Mouse (Mus musculus): ENCODE data around the gene Cdkn1c.
A peak's percentile ranks its signal among the peaks of the same experiment; 100 is the strongest.

The Cdkn1c gene

DNA sequence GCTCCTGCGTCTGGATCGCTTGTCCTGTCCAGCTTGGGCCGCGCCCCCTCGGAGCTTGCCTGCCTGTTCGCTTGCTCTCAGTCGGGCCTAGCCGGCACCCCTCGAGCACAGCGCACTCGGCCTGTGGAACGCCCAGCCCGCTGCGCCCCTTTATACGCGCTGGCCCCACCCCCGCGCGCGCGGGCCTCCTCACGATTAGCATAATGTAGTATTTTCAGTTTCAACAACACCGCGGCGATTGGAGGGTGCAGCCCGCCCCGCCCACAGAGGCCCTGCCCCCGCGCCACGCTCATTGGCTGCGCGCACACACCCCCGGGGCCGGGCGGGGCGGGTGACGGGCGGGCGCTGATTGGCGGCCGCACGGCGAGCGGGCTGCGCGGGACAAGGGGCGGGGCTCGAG lies at the start of gene Cdkn1c:
TSS of gene Cdkn1c (minus strand) at position 177 of the 400 bp plus-strand sequence.
- peak; percentile 90 for DNase-seq (ENCODE audit: low spot score)

DNA sequence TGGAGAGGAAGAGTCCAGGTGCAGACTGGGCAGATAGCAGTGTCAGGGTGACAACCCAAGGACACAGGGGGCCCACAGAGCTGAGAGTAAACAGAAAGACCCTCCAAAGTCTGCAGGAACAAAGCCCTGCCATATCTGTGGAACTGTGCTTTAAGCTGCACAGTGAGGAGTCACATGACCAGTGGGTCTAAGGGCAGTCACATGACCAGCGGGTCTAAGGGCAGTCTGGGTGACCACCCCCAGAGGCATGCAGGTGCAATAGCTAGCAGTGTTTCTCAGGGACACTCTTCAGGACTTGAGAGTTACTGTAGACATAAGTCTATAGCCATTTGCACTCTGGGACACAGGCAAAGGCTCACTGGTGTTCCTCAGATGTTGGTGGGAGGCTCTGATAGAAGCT lies 48.7 kb upstream of the Cdkn1c start:
- DNase-seq (ENCODE audit: low spot score) = no peak

DNA sequence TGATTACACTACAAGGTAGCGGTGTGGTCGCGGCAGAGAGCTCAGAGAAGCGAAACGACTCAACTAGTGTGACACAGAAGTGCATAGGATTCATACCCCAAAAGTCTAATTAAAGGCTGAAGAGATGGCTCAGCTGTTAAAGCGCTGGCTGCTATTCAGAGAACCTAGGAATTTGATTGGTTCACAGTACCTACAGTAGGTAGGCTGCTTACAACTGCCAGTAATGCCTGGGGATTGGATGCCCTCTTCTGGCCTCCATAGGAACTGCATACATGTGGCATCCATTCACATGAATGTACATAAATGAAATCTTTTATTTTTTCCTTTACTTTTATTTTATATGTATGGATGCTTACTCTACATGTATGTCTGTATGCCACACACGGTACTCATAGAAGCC lies 45.8 kb upstream of the Cdkn1c start:
- DNase-seq (ENCODE audit: low spot score) = peak; percentile 39

DNA sequence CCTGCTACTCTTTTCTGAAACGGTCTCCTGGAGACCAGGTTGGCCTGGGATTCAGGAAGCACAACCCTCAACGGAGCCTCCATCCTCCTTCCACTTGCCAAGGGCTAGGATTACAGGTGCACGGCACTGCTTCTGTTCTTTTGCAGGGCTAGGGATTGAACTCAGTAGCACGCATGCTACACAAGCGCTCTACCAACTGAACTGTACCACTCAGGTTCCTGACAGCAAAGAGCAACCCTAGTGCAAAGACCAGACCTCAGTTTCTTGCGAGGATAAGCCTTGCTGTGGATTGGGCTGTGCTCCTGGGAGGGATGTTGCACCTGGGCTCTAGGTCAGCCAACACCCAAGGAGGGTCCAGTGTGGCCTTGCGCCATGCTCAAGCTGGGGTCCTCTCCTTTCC lies 45.4 kb upstream of the Cdkn1c start:
- no peak for DNase-seq (ENCODE audit: low spot score)

DNA sequence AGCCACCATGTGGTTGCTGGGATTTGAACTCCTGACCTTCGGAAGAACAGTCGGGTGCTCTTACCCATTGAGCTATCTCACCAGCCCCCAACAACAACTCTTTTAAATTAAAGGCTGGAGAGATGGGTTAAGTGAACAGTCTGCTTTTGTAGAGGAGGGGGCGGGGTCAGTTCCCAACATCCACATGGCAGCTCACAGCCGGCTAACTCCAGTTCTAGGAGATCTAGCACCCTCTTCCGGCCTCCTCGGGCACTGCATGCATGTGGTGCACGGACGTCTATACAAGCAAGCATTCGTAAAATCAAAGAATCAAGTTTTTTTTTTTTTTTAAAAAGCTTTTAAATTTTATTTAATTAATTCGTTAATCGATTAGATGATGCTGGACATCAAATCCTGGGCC lies 45.0 kb upstream of the Cdkn1c start:
- DNase-seq (ENCODE audit: low spot score) = peak; percentile 75

DNA sequence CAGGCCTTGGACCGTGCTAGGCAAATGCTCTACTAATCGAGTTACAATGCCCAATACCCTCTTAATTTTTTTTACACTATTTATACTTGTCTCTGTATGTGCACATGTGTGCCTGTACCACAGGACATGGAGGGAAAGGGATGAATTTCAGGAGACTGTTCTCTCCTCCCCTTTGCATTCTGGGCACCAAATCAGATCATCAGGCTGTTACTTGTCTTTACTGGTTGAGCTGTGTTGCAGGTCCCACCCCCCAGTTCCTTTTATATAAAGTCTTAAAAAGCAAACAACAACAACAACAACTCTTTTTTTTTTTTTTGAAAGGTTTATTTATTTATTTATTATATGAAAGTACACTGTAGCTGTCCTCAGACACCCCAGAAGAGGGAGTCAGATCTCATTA lies 44.6 kb upstream of the Cdkn1c start:
- DNase-seq (ENCODE audit: low spot score) = no peak

DNA sequence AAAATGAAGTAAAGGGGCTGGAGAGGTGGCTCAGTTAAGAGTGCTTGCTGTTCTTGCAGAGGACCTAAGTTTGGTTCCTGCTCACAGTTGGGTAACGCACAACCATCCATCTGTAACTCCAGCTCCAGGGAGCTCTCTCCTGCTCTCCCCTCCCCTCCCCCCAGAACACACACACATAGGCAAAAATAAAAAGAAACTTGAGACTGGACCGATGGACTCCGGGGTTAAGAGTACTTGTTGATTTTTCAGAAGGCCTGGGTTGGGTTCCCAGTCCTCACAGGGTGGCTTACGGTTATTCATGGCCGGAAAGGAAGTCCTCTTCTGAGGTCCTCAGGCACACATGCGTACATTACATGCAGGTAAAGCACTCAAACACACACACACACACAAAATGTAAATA lies 43.1 kb upstream of the Cdkn1c start:
- no peak for DNase-seq (ENCODE audit: low spot score)

DNA sequence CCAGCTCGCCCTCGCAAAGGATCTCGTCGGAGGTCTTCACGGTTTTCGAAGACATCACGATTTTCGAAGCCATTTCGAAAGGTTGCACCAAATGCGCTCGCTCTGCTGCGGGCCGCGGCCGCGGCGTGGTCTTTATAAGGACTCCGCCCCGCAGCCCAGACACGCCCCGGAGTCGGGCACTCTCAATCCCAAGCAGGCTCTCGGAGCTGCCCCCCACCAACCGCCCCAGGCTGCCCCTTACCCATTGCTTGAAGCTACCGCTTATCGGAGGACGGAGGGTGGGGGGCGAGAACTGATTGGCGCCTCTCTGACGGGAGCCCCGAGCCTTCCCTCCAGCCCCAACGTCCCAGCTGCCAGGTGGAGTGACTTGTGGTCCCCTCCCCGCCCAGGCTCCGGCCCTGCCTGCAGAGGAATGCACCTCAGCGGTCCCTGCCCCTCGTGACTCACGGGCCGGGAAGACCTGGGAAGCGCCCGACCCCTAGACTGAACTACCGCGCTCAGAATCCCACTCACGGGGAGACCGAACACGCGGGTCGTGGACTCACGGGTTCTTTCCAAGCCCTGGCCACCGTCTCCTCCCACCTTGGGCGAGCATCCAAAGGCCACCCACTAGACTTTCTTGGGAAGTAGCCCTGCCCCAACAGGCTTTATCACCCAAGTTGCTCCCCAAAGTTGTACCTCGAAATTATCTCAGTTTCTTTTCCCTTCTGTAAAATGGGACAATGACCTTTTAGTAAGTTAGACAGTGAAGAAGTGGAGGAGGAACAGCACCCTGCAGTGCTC lies 41.8 kb upstream of the Cdkn1c start, which contains the start of gene Phlda2:
TSS of gene Phlda2 (minus strand) at position 733 of the 783 bp plus-strand sequence.
- no peak for DNase-seq (ENCODE audit: low spot score)

DNA sequence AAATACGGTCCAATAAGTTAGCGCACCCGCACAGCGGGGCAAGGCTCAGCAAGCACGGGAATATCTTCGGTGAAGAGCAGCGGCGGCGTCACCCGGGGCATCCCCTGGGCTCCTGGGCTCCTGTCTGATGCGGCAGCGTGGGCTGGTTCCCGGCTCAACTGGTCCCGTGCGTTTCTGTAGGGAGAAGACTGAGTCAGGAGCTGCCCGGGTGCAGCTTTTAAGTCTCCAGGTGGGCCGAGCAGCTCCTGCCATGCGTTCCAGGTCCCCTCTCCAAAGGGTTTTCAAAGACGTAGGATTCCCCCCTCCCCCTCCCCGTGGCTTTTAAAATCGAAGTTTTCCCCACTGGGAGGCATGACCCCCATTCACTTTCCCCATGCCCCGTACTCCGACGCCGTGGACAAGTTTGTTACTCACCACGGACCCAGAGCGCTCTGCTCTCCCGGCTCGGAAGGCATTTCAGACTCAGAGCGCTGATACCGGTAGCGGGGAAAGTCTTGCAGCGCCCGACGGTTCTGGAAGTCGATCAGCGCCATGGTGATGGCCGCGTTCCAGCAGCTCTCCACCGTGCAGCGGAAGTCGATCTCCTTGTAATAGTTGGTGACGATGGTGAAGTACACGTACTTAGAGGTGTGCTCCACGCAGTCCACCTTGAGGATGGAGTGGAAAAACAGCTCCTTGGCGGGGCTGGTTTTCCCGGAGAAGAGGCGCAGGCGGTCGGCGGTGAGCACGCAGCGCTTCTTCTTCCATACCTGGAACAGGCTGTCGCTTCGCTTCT lies 41.0 kb upstream of the Cdkn1c start:
- DNase-seq (ENCODE audit: low spot score) = no peak

DNA sequence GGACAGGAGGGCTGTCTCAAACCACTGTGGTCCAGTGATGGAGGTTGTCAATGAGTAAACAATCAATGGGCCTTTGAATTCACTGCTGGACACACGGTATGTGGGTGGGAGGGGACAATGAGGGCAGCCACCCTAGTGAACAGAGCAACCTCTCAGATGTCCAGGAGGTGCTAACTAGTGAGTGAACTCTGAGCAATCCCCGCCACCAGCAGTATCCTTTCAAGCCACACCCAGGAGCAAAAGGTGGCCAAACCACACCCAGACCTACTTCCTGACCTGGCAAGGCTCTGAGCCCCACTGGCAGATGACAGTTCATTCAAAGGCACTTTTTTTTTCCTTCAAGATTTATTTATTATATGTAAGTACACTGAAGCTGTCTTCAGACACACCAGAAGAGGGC lies 40.1 kb upstream of the Cdkn1c start:
- DNase-seq (ENCODE audit: low spot score) = no peak

DNA sequence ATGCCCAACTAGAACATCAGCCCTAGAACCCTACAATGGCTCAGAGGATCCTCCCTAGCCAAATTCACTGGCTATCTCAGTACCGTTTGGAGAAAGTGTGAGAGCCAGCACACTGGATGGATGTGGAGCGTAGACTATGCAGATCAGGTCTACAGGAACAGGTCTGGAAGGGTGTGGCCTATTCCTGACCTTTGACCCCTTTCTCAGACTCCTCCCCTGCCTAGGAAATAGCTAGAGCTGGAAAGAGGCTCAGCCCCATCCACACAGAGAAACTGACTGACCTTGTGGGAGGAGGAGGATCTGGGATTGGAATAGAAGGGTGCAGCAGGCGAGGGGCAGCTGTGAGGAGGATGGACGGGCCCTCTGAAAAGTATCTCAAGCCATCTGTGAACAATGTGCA lies 37.7 kb upstream of the Cdkn1c start:
- no peak for DNase-seq (ENCODE audit: low spot score)

DNA sequence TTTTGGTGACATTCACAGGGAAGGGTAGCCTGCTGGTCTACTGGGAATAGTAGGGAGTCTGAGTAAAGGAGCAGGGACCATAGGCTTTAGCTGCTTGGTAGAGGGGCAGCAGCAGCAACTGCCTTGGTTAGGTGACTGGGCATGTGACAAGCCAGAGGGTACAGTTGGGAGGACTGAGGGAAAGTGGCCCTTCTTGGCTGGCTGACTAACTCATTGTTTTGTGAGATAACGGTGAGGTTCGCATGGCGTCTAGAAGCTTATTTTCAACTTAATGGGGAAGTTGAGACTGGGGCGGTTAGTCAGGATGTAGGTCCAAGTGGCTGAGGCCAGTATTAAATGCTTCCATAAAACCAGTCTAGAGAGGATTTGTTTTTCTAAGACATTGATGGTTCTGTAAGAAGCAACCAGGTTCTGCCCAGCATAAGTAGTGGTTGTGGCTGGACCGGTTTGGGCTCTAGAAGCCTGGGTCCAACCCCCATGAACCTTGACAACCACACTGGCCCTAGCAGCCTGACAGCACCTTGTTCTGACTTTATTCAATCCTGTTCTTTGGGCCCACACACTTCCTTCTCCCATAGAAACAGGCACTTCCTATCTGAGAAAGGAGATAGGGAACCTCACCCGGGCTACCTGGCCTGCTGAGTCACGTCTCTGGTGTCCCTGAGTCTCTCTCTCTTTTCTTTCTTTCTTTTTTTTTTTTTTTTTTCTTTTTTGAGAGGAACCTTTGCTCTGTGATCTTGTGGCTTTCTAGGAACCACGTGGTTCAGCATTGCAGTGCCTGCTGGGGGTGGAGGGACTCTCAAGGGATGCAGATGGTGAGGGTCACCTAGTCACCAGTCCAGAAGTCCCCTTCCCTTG lies 34.5 kb upstream of the Cdkn1c start:
- no peak for DNase-seq (ENCODE audit: low spot score)

DNA sequence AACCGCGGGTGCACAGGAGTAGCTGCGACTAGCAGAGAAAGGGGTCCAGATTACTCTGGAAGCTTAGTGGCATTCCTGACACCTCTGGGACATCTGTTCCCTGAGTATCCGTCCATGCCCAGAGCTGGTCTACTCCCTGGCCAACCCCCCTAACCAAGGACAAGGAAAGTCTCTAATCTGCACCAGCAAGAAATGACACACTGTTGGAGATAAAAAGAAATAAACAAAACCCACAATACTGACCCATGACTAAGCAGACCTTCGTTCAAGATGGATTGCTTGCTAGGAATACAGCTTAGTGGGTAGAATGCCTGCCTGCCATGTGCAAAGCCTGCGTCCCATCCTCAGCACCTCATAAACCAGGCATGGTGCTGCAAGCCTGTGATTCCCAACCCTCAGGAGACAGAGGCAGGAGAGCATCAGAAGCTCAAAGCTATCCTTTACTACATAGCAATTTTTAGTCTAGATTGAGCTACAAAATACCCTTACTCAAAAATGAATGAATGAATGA lies 32.8 kb upstream of the Cdkn1c start:
- DNase-seq (ENCODE audit: low spot score) = no peak

DNA sequence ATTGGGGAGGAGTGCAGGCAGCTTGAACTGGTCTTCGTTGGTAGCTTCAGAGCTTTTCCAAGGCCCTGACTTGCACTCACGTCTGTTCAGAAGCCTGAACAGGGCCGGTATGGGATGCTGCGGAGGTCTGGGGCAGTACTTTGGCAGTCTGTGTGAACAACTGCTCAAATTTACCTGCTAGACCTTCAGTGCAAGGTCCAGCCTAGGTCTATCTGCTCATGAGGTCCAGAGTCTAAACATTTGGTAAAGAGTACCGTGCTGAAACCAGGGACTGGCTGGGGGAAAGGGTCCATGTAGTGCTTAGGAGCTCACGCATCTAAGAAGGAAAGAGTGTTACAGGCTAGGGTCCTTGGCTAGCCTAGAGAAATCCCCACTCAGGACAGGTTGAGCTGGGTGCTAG lies 28.9 kb upstream of the Cdkn1c start:
- DNase-seq (ENCODE audit: low spot score) = no peak

DNA sequence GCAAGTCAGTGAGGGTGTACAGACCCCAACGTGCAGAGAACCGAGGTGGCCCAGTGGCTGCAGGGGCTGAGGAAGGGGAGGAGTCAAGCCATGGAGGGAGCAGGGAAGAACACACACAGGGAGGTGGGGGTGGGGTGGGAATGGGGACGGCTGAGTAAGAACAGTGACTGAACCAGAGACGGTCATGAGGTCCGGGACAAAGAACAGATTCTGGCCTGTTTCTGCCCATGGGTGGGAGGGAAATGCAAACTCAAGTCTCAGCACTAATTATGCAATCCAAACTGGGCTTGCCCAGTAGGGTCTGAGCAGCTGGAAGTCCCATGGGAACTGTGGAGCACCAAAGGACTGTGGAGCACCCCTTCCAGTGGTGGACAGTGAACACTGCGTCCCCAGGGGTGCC lies 21.7 kb upstream of the Cdkn1c start:
- DNase-seq (ENCODE audit: low spot score) = no peak

DNA sequence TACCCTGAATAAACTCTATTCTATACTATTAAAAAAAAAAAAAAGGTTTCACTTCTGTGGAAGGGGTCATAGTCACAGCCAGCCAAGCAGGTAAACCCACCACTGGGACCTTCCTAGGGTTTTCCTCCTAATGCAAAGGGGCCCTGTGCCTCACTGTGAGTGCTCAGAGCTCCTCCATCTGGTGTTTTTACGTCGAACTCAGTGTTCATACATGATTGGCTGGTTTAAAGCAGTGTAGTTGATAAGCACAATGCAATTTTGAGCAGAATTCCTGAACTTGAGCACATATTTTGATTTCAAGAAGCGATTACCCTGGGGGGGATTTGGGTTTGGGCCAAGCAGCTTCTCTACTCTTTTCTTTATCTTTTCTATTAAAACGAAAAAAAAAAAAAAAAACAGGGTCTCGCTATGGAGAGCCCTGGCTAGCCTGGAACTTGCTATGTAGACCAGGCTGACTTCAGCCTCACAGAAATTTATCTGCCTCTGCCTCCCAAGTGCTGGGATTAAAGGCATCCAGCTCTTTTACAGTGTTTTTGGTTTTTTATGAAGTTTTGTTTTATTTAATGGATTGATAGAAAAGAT lies 21.0 kb upstream of the Cdkn1c start:
- no peak for DNase-seq (ENCODE audit: low spot score)

DNA sequence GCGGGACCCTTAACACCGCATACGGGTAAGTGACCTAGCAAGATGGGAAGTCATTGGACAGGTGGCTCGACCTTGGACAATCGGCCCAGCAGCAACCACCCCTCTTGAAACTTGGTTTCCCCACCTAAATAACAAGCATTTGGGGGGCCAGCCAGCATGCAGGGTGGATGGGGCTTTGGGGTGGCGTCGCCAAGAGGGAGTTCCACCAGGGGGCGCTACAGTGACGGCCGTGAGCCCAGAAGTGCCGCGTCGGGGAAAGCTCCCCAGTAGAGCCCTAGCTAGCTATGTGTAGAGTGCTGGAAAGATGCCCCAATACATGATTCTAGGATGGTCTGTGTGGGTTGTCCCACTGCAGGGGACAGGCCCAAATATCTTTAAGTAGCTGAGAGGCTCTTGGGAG lies 19.6 kb upstream of the Cdkn1c start:
- peak; percentile 72 for DNase-seq (ENCODE audit: low spot score)

DNA sequence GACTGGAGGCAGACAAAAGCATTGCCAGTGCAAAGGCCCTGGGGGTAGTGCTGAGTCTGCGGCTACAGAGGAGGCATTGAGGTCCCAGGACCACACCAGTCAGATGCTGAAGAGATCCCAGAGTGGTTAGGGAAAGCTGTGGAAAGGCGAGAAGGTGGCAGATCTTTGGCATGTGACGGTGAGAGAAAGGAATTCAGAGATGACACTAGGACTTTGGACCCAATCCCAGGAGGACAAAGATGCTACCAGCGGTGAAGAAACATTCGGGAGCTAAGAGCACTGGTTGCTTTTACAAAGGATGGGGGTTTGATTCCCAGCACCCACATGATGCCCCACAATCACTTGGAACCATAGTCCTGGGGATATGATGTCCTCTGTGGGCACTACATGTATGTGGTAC lies 16.9 kb upstream of the Cdkn1c start:
- no peak for DNase-seq (ENCODE audit: low spot score)

DNA sequence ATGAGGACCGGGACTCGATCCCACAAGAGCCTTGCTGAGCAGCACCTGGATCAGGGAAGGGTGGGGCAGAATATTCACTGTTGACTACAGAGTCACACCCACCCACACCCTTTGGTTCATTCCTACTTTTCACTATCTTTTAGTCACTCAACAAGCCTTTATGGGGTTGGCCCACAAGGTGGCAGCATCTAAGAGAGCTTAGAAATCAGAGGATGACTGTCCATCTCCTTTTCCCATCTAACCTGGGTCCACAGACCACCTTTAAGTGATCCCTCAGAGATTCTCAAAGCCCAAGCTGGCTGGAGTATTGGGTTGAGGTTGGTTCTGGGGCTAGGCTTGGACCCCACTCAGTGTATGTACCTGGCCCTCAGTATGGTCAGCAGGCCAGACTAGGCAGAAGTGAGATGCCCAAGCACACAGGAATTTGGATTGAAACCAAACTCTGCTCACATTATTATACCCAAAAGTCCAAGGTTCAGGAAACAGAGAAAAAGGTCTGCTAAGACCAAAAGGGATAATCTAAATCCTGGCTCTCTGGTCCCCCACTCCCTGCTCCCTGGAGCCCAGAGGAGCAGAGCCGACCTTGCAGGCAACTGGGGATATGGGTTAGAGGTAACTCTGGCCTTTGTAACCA lies 16.0 kb upstream of the Cdkn1c start:
- DNase-seq (ENCODE audit: low spot score) = no peak

DNA sequence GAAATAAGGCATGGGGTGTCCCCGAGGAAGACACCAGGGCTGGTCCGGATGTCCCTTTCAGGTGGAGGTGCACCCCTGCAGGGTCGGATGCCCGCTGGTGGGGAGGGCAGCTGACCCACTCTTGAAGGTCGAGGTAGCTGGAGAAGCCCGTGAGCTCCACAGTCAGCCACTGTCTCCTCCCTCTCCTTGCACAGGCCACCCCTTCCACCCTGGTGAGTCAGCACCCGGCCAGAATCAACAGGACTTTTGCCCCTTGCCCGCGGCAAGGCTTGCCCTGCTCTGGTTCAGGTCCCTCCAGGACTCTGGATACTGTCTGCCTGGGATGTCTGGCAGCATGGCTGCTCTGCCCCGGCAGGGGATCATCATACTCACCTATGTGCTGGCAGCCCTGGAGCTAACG lies 15.0 kb upstream of the Cdkn1c start:
- DNase-seq (ENCODE audit: low spot score) = no peak

DNA sequence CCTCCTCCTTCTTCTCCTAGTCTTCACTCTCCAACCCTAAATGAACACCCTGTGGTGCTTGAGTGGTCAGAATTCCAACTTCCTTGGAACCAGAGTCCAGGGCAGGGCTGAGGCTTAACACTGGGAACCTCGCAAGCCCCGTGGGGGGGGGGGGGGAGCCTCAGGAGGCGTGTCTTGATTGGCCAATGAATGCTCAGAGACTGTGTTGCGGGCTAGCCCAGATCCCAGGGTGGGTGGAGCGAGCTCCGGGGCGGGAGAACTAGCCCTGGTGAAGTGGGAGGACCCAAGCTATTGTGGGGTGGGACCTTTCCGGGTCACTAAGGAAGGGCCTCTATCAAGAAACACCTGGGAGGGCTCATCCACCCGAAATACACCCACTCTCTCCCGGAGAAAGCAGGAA lies 14.0 kb upstream of the Cdkn1c start:
- DNase-seq (ENCODE audit: low spot score) = no peak
